Mouse (Mus musculus) forebrain, embryonic 12.5 days (tissue): Measurements from ENCODE around the gene Pgpep1l. TPM values are rescaled to one million over a fixed set of nuclear protein-coding genes. Genes with fewer than 3 reads are reported as not detected.

Experiments
- ATAC-seq: fragments of 200-750 bp; cut with Nextera tagmentation; 2 replicates; pipeline ENCODE4 v1.8.0; 2017; ENCODE audit warnings: moderate TSS enrichment; ENCODE audit not compliant: low FRiP score
- H3K27ac ChIP-seq: fragments of 300-500 bp; sonication (generic); 2 replicates; pipeline ENCODE4 v1.5.1; 2016; ENCODE audit warnings: mild to moderate bottlenecking
- H3K27me3 ChIP-seq: fragments of 300-500 bp; sonication (generic); 2 replicates; pipeline ENCODE4 v1.6.1; 2016; ENCODE audit warnings: mild to moderate bottlenecking
- H3K36me3 ChIP-seq: fragments of 300-500 bp; sonication (generic); replicated peaks from 2 replicates; pipeline ENCODE4 v1.6.1; 2016; ENCODE audit warnings: mild to moderate bottlenecking
- H3K4me1 ChIP-seq: fragments of 300-500 bp; sonication (generic); 2 replicates; pipeline ENCODE4 v1.6.1; 2016
- H3K4me2 ChIP-seq: fragments of 300-500 bp; sonication (generic); 2 replicates; pipeline ENCODE4 v1.6.1; 2016; ENCODE audit warnings: mild to moderate bottlenecking, moderate library complexity
- H3K4me3 ChIP-seq: fragments of 300-500 bp; sonication (generic); replicated peaks from 2 replicates; pipeline ENCODE4 v1.5.1; 2016; ENCODE audit warnings: mild to moderate bottlenecking
- H3K9ac ChIP-seq: fragments of 300-500 bp; sonication (generic); 2 replicates; pipeline ENCODE4 v1.6.1; 2016; ENCODE audit warnings: mild to moderate bottlenecking
- H3K9me3 ChIP-seq: fragments of 300-500 bp; sonication (generic); 2 replicates; pipeline ENCODE4 v1.6.1; 2016
- WGBS: fragments of 180-500 bp; shearing (Covaris S2); methylation state at CpG from one replicate; pipeline ENCODE4 v1.1.7; 2016; 5-methylcytosine and 5-hydroxymethylcytosine counted together
- polyA plus RNA-seq: library from polyadenylated mRNA; unstranded; fragments of >200 nt; fragmentation: Nextera tagmentation; extraction: Ambion mirVana; gene quantifications from 2 replicates; pipeline ENCODE4 v1.2.1, GENCODE M21; 2016

Gene Pgpep1l
- polyA plus RNA-seq, 1 experiment from 2014 or later, result not detected

DNA sequence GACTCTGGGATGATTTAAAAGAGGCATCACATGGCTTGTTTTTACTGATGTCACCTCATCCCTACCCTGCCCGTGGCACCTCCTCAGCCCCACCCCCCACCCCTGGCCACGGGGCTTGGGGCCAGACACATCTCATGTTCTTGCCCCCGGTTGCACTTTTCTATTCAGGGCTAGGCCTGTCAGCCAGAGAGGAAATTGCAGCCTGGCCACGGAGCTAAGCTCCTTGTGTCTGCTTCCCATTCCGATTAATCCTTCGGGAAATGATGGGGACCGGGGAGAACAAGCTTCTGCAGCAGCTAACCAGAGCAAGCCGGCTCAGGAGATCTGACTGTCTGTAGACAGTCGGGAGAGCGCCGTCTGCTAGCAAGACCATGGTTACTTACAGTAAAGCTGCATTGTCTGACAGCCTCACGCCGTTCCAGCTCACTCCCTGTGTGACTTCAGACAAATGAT lies 40.7 kb downstream of the Pgpep1l start:
- no peak overlapping the region for H3K9ac ChIP-seq
- H3K9me3 ChIP-seq, result no peaks in the 10 kb centered on the region
- H3K27me3 ChIP-seq, result no peaks in the 10 kb centered on the region
- no peak overlapping the region for H3K4me3 ChIP-seq
- ATAC-seq, result no peak
- H3K4me1 ChIP-seq, result peaks cover 7% of the 10 kb centered on the region
- 65% methylated on average over 13 of the region's 13 CpGs for WGBS
- peak overlapping the region; percentile 50 for H3K27ac ChIP-seq
- H3K36me3 ChIP-seq, result peaks cover 72% of the 10 kb centered on the region
- no peak overlapping the region for H3K4me2 ChIP-seq

DNA sequence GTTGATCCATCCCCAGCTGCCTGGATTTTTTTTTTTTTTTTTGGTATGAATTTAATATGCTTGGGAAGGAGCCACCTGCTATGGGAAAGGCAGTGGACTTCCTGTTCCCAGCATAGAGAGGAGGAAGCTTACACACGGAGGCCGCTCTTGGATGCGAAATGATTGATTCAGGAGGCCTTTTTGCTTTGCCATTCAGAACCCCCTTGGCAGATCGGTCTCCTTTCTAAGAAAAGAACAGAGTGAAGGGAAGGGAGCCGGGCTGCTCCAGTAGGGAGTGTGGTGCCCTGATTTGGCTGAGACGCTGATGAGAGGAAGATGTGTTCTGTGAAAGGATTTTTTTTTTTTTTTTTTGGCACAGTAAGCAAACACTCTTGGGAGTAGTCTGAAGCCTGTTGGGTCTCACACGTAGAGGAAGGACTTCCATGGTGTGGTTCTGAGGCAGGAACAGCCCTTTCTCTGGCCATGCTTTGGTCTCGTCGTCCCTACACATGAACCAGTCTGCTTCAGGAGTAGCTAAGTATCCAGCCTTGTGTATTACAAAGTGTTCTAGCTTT lies 42.3 kb downstream of the Pgpep1l start:
- peaks cover 79% of the 10 kb centered on the region for H3K36me3 ChIP-seq
- ATAC-seq, result no peak
- H3K27me3 ChIP-seq, result no peaks in the 10 kb centered on the region
- no peak overlapping the region for H3K9ac ChIP-seq
- 87% methylated on average over 9 of the region's 9 CpGs for WGBS
- no peak overlapping the region for H3K4me3 ChIP-seq
- no peaks in the 10 kb centered on the region for H3K9me3 ChIP-seq
- no peak overlapping the region for H3K4me2 ChIP-seq
- no peaks in the 10 kb centered on the region for H3K4me1 ChIP-seq
- no peak overlapping the region for H3K27ac ChIP-seq

DNA sequence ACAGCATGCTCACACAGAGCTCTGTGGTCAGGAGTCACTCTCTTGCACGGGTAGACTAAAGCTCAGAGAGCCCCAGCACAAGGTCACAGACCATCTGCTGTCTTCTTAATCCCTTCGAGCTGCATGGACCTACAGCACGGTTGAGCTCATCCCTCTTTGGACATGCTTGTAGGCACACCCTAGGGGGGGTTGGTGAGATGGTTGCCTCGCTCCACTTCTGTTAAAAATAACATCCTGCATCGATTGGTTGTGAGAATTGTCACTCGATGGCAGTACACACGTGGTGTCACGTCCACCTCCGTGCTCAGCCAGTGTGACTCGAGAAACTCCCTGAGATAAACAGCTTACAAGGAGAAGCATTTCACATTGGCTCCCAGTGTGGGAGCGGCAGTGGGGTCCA lies 45.2 kb downstream of the Pgpep1l start:
- no peaks in the 10 kb centered on the region for H3K27me3 ChIP-seq
- H3K36me3 ChIP-seq, result peaks cover 83% of the 10 kb centered on the region
- no peaks in the 10 kb centered on the region for H3K4me1 ChIP-seq
- H3K9ac ChIP-seq, result no peak overlapping the region
- 94% methylated on average over 11 of the region's 11 CpGs for WGBS
- no peak overlapping the region for H3K4me2 ChIP-seq
- ATAC-seq, result no peak
- no peak overlapping the region for H3K27ac ChIP-seq
- no peak overlapping the region for H3K4me3 ChIP-seq
- H3K9me3 ChIP-seq, result no peaks in the 10 kb centered on the region

GRCm38 (mm10) chr7:68215522-68216070 lies 48.4 kb downstream of the Pgpep1l start:
- 90% methylated on average over 18 of the region's 18 CpGs for WGBS
- Histone ChIP-seq H3K4me3 (no peak overlapping the region), H3K27ac (no peak overlapping the region), H3K9ac (no peak overlapping the region), H3K27me3 (no peaks in the 10 kb centered on the region), H3K9me3 (no peaks in the 10 kb centered on the region), H3K4me1 (no peaks in the 10 kb centered on the region), H3K4me2 (no peak overlapping the region), H3K36me3 (peaks cover 83% of the 10 kb centered on the region)
- ATAC-seq, result no peak

GRCm38 (mm10) chr7:68213842-68214241 lies 50.2 kb downstream of the Pgpep1l start:
- Histone ChIP-seq H3K27ac (no peak overlapping the region), H3K36me3 (peaks cover 80% of the 10 kb centered on the region), H3K9me3 (no peaks in the 10 kb centered on the region), H3K9ac (no peak overlapping the region), H3K4me2 (no peak overlapping the region), H3K4me1 (no peaks in the 10 kb centered on the region), H3K4me3 (no peak overlapping the region), H3K27me3 (no peaks in the 10 kb centered on the region)
- no peak for ATAC-seq
- WGBS, result 77% methylated on average over 5 of the region's 5 CpGs

DNA sequence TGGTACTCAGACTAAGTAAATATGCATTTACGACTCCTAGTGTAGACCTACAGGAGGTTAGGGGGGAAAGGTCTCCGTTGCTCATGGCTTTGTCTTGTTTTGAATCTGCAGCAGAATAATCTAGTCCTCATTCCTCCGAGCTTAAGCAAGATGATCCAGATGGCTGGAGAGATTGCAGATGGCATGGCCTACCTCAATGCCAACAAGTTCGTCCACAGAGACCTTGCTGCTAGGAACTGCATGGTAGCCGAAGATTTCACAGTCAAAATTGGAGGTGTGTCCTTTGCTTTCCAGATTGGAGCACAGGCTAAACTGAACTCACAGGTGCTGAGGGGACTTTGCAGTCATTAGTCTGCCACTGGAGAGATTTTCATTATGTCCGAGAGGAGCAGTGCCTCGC lies 52.1 kb downstream of the Pgpep1l start:
- Histone ChIP-seq H3K36me3 (peaks cover 80% of the 10 kb centered on the region), H3K4me2 (no peak overlapping the region), H3K4me3 (no peak overlapping the region), H3K9ac (no peak overlapping the region), H3K27me3 (no peaks in the 10 kb centered on the region), H3K27ac (no peak overlapping the region), H3K4me1 (no peaks in the 10 kb centered on the region), H3K9me3 (no peaks in the 10 kb centered on the region)
- 94% methylated on average over 7 of the region's 7 CpGs for WGBS
- ATAC-seq, result no peak

DNA sequence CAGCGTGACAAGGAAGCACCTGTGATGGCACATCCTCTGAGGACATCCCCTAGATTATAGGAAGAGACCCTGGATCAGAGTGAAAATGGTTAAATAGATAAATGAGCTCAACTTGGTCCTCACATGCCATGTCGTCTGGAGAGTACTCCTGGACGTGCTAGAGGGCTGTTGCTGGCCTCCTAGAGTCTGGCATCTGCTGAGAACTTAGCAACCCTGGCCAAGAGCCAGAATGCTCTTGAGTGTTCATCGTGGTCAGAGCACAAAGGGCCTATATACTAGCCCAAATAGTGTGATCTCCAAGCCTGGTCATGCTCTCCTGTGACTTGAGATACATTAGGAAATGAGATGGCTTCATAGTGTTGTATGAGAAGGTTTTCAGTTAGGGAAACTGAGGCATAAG lies 53.6 kb downstream of the Pgpep1l start:
- Histone ChIP-seq H3K27me3 (no peaks in the 10 kb centered on the region), H3K36me3 (peaks cover 80% of the 10 kb centered on the region), H3K4me1 (no peaks in the 10 kb centered on the region), H3K27ac (no peak overlapping the region), H3K4me2 (no peak overlapping the region), H3K9me3 (no peaks in the 10 kb centered on the region), H3K4me3 (no peak overlapping the region), H3K9ac (no peak overlapping the region)
- 79% methylated on average over 4 of the region's 4 CpGs for WGBS
- no peak for ATAC-seq

- no peak overlapping the region for H3K4me3 ChIP-seq
- no peak overlapping the region for H3K4me2 ChIP-seq
- H3K36me3 ChIP-seq, result peaks cover 80% of the 10 kb centered on the region
- 93% methylated on average over 6 of the region's 6 CpGs for WGBS
- H3K27me3 ChIP-seq, result no peaks in the 10 kb centered on the region
- ATAC-seq, result no peak
- H3K27ac ChIP-seq, result no peak overlapping the region
- no peak overlapping the region for H3K9ac ChIP-seq
- H3K4me1 ChIP-seq, result no peaks in the 10 kb centered on the region
- no peaks in the 10 kb centered on the region for H3K9me3 ChIP-seq
Observed at GRCm38 (mm10) chr7:68209039-68209438, 55.0 kb downstream of the Pgpep1l start.

DNA sequence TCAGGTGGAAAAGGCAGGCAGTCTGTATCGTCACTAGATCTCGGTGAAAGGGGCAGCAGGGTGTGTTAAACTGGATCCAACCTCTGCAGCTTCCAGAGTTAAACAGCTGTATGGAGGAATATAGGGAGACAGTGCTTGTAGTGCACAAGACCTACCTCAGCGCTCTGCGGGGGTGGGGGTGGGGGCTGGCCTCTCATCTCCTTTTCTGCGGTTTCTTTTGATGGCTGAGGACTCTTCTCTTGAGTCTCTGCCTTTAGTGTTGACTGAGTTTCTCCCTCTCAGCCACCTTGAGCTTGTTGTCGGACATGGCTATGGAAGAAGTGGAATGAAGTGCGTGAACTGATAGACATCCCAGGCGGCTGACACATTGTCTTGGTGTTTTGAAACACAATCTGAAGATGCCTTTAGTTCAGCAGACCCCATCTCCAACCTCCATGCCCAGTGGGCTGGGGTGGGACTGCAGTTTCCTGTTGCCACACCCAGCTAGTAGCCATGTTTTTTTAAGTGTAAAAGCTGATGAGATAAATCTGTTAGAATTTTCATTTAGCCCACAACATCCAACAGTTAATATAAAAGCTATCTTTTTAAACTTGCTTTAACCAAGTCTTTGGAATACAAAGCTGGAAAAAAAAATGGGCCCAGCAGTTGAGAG lies 58.1 kb downstream of the Pgpep1l start:
- H3K9ac ChIP-seq, result no peak overlapping the region
- no peaks in the 10 kb centered on the region for H3K27me3 ChIP-seq
- H3K36me3 ChIP-seq, result peaks cover 85% of the 10 kb centered on the region
- H3K4me1 ChIP-seq, result no peaks in the 10 kb centered on the region
- H3K4me2 ChIP-seq, result no peak overlapping the region
- ATAC-seq, result no peak
- H3K27ac ChIP-seq, result no peak overlapping the region
- no peak overlapping the region for H3K4me3 ChIP-seq
- WGBS, result 95% methylated on average over 8 of the region's 8 CpGs
- no peaks in the 10 kb centered on the region for H3K9me3 ChIP-seq

GRCm38 (mm10) chr7:68199609-68200008 lies 64.4 kb downstream of the Pgpep1l start:
- Histone ChIP-seq H3K9me3 (no peaks in the 10 kb centered on the region), H3K4me1 (0 out of 2 replicates have a peak, but pooled peaks cover 2% of the 10 kb centered on the region), H3K4me3 (no peak overlapping the region), H3K9ac (no peak overlapping the region), H3K4me2 (no peak overlapping the region), H3K36me3 (peaks cover 68% of the 10 kb centered on the region), H3K27ac (no peak overlapping the region), H3K27me3 (no peaks in the 10 kb centered on the region)
- ATAC-seq, result no peak
- 95% methylated on average over 7 of the region's 7 CpGs for WGBS

DNA sequence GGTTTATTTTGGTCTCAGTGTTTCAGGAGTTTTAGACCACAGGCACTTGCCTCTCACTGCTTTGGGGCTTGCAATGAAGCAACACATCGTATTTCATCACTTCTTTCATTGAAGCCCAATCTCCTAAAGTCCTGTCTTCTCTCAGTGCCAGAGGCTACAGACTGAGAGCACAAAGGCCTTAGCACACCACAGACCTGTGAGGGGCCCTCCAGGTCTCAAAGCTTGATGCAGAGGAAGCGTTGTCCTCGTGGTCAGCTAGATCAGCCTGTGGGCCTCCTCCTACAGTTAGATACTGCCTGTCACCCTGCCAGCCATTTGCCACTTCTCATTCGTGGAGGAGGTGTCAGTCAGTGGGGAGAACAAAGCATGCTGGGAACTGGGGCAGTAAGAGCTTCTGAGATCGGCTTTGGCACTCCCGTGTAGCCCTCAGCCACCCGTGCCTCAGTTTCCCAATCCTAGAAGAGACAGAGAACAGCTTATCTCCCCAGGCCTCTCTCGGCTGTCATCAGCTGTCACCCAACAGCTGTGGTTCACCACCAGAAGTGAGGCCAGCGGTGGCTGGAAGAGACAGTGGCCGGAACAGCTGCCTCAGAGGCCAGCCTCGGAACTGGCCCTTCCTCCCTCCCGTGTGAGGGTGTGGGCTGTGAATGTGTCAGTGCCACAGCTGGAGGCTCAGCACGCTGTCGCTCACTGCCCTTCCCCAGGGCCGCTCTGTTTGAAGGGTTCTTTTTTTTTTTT lies 69.9 kb downstream of the Pgpep1l start:
- H3K4me3 ChIP-seq, result no peak overlapping the region
- peaks cover 84% of the 10 kb centered on the region for H3K36me3 ChIP-seq
- H3K27me3 ChIP-seq, result no peaks in the 10 kb centered on the region
- WGBS, result 90% methylated on average over 15 of the region's 15 CpGs
- no peak overlapping the region for H3K4me2 ChIP-seq
- no peaks in the 10 kb centered on the region for H3K9me3 ChIP-seq
- no peak overlapping the region for H3K9ac ChIP-seq
- no peak for ATAC-seq
- H3K27ac ChIP-seq, result no peak overlapping the region
- H3K4me1 ChIP-seq, result 0 out of 2 replicates have a peak, but pooled peaks cover 2% of the 10 kb centered on the region

GRCm38 (mm10) chr7:68189691-68190456 lies 74.2 kb downstream of the Pgpep1l start:
- no peaks in the 10 kb centered on the region for H3K4me1 ChIP-seq

More at GRCm38 (mm10) chr7:68189691-68190456, 74.2 kb downstream of the Pgpep1l start:
- ATAC-seq, result no peak
- Histone ChIP-seq H3K9me3 (no peaks in the 10 kb centered on the region), H3K4me3 (no peak overlapping the region), H3K27me3 (no peaks in the 10 kb centered on the region), H3K4me2 (no peak overlapping the region), H3K27ac (no peak overlapping the region), H3K36me3 (peaks cover 82% of the 10 kb centered on the region), H3K9ac (no peak overlapping the region)
- 93% methylated on average over 13 of the region's 13 CpGs for WGBS
